Mouse (Mus musculus): Measurements from ENCODE around the gene Pgd. TPM values are rescaled to one million over a fixed set of nuclear protein-coding genes. Genes with fewer than 3 reads are reported as not detected.
A peak's percentile ranks its signal among the peaks of the same experiment; 100 is the strongest.

The Pgd gene
- total RNA-seq, 2 experiments from 2014 or later = 14.4 to 19.1 TPM

GRCm38 (mm10) chr4:149163196-149163595 is 3.4 kb downstream of the Pgd start:
- TF ChIP-seq CTCF (IDR thresholded peaks at IDR 0.05) = no peak
- Histone ChIP-seq H3K27ac (no peak overlapping the region), H3K4me3 (no peak overlapping the region)
- DNase-seq = no peak
- intact Hi-C loops (cut with DNase I) = no loop called here

- Histone ChIP-seq H3K27ac (no peak overlapping the region), H3K4me3 (no peak overlapping the region)
- no peak for TF ChIP-seq CTCF (IDR thresholded peaks at IDR 0.05)
- no peak for DNase-seq
- intact Hi-C loops (cut with DNase I) = no loop called here
Observed at GRCm38 (mm10) chr4:149161166-149161565, 5.4 kb downstream of the Pgd start.

- Histone ChIP-seq H3K27ac (no peak overlapping the region), H3K4me3 (no peak overlapping the region)
- no peak for DNase-seq
- intact Hi-C loops (cut with DNase I) = no loop called here
- no peak for TF ChIP-seq CTCF (IDR thresholded peaks at IDR 0.05)
Observed at GRCm38 (mm10) chr4:149159891-149160290, 6.7 kb downstream of the Pgd start.

GRCm38 (mm10) chr4:149159203-149159602 is 7.4 kb downstream of the Pgd start:
- DNase-seq = no peak
- H3K4me3 ChIP-seq = no peak overlapping the region
- no peak overlapping the region for H3K27ac ChIP-seq
- TF ChIP-seq CTCF (IDR thresholded peaks at IDR 0.05) = no peak
- intact Hi-C loops (cut with DNase I) = no loop called here

GRCm38 (mm10) chr4:149157415-149157973 is 9.1 kb downstream of the Pgd start:
- no peak for TF ChIP-seq CTCF (IDR thresholded peaks at IDR 0.05)
- H3K4me3 ChIP-seq = no peak overlapping the region
- no peak overlapping the region for H3K27ac ChIP-seq
- DNase-seq = no peak
- intact Hi-C loops (cut with DNase I) = no loop called here

- no peak overlapping the region for H3K27ac ChIP-seq
- no peak for DNase-seq
- intact Hi-C loops (cut with DNase I) = no loop called here
Observed at GRCm38 (mm10) chr4:149155711-149156110, 10.9 kb downstream of the Pgd start.

GRCm38 (mm10) chr4:149154859-149155258 is 11.7 kb downstream of the Pgd start:
- DNase-seq = no peak
- TF ChIP-seq CTCF (IDR thresholded peaks at IDR 0.05) = no peak
- Histone ChIP-seq H3K27ac (no peak overlapping the region), H3K4me3 (no peak overlapping the region)
- intact Hi-C loops (cut with DNase I) = no loop called here

More at GRCm38 (mm10) chr4:149155711-149156110, 10.9 kb downstream of the Pgd start:
- no peak overlapping the region for H3K4me3 ChIP-seq
- TF ChIP-seq CTCF (IDR thresholded peaks at IDR 0.05) = no peak

GRCm38 (mm10) chr4:149150721-149151120 is 15.8 kb downstream of the Pgd start:
- TF ChIP-seq CTCF (IDR thresholded peaks at IDR 0.05) = no peak
- no peak overlapping the region for H3K4me3 ChIP-seq
- peak overlapping the region; percentile 74 for H3K27ac ChIP-seq
- intact Hi-C loops (cut with DNase I) = no loop called here
- no peak for DNase-seq

GRCm38 (mm10) chr4:149150256-149150655 is 16.3 kb downstream of the Pgd start:
- intact Hi-C loops (cut with DNase I) = no loop called here
- TF ChIP-seq CTCF (IDR thresholded peaks at IDR 0.05) = no peak
- Histone ChIP-seq H3K4me3 (no peak overlapping the region), H3K27ac (peak overlapping the region; percentile 74)
- peak; percentile 68 for DNase-seq

- peak overlapping the region; percentile 74 for H3K27ac ChIP-seq
- peak; percentile 75 for DNase-seq
- intact Hi-C loops (cut with DNase I) = loop anchor here (10.0 kb wide), 1 partner anchor 465 kb away; no protein-coding TSS in a partner anchor
- no peak overlapping the region for H3K4me3 ChIP-seq
- TF ChIP-seq CTCF (IDR thresholded peaks at IDR 0.05) = no peak
Observed at GRCm38 (mm10) chr4:149149611-149150010, 17.0 kb downstream of the Pgd start.

- DNase-seq = no peak
- Histone ChIP-seq H3K4me3 (no peak overlapping the region), H3K27ac (peak overlapping the region; percentile 74)
- no peak for TF ChIP-seq CTCF (IDR thresholded peaks at IDR 0.05)
- intact Hi-C loops (cut with DNase I) = loop anchor here (10.0 kb wide), 1 partner anchor 466 kb away; no protein-coding TSS in a partner anchor
Observed at GRCm38 (mm10) chr4:149149196-149149595, 17.4 kb downstream of the Pgd start.

- no peak overlapping the region for H3K27ac ChIP-seq
- no peak for TF ChIP-seq CTCF (IDR thresholded peaks at IDR 0.05)
- H3K4me3 ChIP-seq = no peak overlapping the region
- intact Hi-C loops (cut with DNase I) = loop anchor here (10.0 kb wide), 1 partner anchor 467 kb away; no protein-coding TSS in a partner anchor
- no peak for DNase-seq
Observed at GRCm38 (mm10) chr4:149148084-149148483, 18.5 kb downstream of the Pgd start.

- intact Hi-C loops (cut with DNase I) = loop anchor here (10.0 kb wide), 1 partner anchor 467 kb away; no protein-coding TSS in a partner anchor
- H3K27ac ChIP-seq = no peak overlapping the region
- TF ChIP-seq CTCF (IDR thresholded peaks at IDR 0.05) = no peak
- no peak overlapping the region for H3K4me3 ChIP-seq
- DNase-seq = no peak
Observed at GRCm38 (mm10) chr4:149147528-149147927, 19.0 kb downstream of the Pgd start.

- Histone ChIP-seq H3K27ac (no peak overlapping the region), H3K4me3 (no peak overlapping the region)
- intact Hi-C loops (cut with DNase I) = loop anchor here (10.0 kb wide), 1 partner anchor 470 kb away; no protein-coding TSS in a partner anchor
- TF ChIP-seq CTCF (IDR thresholded peaks at IDR 0.05) = no peak
- DNase-seq = no peak
Observed at GRCm38 (mm10) chr4:149145151-149145550, 21.4 kb downstream of the Pgd start.

Measured in gastrocnemius, adult 2 months (tissue).